Mouse (Mus musculus): ENCODE measurements around the gene Gm7271.

- TF ChIP-seq GATA1 (IDR thresholded peaks at IDR 0.05; ENCODE audit: borderline replicate concordance, low read length), result no peak
- no peak for TF ChIP-seq FLI1 (IDR thresholded peaks at IDR 0.05; ENCODE audit: low read length)
Observed at GRCm38 (mm10) chr5:76477764-76478163, 6.1 kb upstream of the Gm7271 start.
